Mouse (Mus musculus): Measurements from ENCODE around the gene Neo1. TPM values are rescaled to one million over a fixed set of nuclear protein-coding genes. Genes with fewer than 3 reads are reported as not detected.
"Not testable (repeated sequence)": the region's sequence is repeated elsewhere in the genome, so short reads cannot be mapped to it uniquely, and the experiment has no call there.

The Neo1 gene
- polyA plus RNA-seq, 1 experiment from 2014 or later: 36.5 TPM

DNA sequence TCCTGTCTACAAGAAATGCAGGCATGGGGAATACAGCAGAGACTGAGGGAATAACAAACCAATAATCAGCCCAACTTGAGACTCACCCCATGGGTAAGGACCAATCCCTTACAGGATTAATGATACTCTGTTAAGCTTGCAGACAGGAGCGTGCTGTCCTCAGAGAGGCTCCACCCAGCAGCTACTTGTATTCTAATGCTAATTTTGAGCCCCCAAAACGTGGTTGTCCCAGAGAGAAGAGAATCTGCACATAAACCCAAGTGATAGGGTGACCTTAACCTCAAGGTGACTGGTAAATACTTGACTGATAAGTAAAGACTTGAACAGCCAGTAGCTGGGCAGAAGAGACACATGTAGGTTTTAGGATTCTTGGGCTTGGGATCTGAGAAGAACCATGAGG is 68.9 kb downstream of the Neo1 start:
- no peak overlapping the region for H3K27ac ChIP-seq
- H3K9me3 ChIP-seq: no peaks in the 10 kb centered on the region
- H3K9ac ChIP-seq: no peak overlapping the region
- no peaks in the 10 kb centered on the region for H3K27me3 ChIP-seq
- H3K4me3 ChIP-seq: no peak overlapping the region
- H3K36me3 ChIP-seq: peaks cover 9% of the 10 kb centered on the region
- ATAC-seq (ENCODE audit: low FRiP score): no peak
- WGBS: 42% methylated on average over 2 of the region's 2 CpGs
- no peaks in the 10 kb centered on the region for H3K4me1 ChIP-seq (replicated peaks)
- no peak overlapping the region for H3K4me2 ChIP-seq

DNA sequence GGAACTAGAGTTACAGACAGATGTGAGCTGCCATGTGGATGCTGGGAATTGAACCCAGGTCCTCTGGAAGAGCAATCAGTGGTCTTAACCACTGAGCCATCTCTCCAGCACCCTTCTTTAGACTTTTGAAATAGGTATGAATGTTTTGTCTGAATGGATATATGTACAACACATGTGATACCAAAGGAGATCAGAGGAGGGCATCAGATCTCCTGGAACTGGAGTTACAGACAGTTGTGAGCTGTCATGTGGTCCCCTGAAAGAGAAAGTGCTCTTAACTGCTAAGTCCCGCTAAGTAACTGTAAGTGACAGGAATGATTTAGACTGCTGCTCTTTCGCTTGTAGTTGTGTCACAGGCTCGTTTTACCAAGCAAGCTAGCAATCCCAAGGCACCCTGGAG is 80.7 kb downstream of the Neo1 start:
- ATAC-seq (ENCODE audit: low FRiP score): no peak
- Histone ChIP-seq H3K4me3 (no peak overlapping the region), H3K27ac (no peak overlapping the region), H3K9me3 (no peaks in the 10 kb centered on the region), H3K4me2 (no peak overlapping the region), H3K36me3 (peaks cover 24% of the 10 kb centered on the region), H3K27me3 (no peaks in the 10 kb centered on the region), H3K4me1 (replicated peaks) (no peaks in the 10 kb centered on the region), H3K9ac (no peak overlapping the region)
- 68% methylated on average over 3 of the region's 3 CpGs for WGBS

DNA sequence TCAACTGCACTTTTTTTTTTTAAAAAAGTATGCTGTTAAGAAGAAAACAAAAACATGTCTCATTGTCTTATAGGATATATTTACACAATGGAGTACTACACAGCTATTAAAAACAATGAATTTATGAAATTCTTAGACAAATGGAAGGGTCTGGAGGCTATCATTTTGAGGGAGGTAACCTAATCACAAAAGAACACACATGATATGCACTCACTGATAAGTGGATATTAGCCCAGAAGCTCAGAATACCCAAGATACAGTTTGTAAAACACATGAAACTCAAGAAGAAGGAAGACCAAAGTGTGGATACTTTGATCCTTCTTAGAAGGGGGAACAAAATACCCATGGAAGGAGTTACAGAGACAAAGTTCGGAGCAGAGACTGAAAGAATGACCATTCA is 90.3 kb downstream of the Neo1 start:
- not testable (repeated sequence) for H3K36me3 ChIP-seq; H3K4me3 ChIP-seq; H3K4me2 ChIP-seq; H3K9me3 ChIP-seq; H3K4me1 ChIP-seq (replicated peaks); H3K27ac ChIP-seq; H3K27me3 ChIP-seq; H3K9ac ChIP-seq; ATAC-seq (ENCODE audit: low FRiP score)
- WGBS: 88% methylated on average over 1 of the region's 1 CpGs

DNA sequence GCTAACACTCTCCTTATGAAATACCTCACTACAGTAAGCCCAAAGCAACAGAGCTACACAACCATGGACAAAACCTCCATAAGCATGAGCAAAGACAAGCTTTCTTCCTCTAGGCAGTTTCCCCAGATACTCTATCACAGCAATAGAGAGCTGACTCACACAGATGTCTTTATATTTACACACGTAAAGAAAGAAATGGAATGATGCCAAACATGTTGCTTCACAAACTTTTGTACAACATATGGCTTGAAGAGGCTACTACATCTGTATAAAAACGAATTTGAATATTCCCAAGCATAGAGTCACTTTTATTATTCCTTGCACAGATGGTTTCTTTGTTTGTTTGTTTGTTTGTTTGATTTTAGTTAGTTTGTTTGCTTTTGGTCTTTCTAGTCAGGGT is 101.5 kb downstream of the Neo1 start:
- H3K4me2 ChIP-seq: no peak overlapping the region
- H3K27me3 ChIP-seq: no peaks in the 10 kb centered on the region
- no peak overlapping the region for H3K9ac ChIP-seq
- 88% methylated on average over 2 of the region's 2 CpGs for WGBS
- H3K4me3 ChIP-seq: no peak overlapping the region
- ATAC-seq (ENCODE audit: low FRiP score): no peak
- H3K4me1 ChIP-seq (replicated peaks): no peaks in the 10 kb centered on the region
- H3K9me3 ChIP-seq: no peaks in the 10 kb centered on the region
- H3K27ac ChIP-seq: no peak overlapping the region
- H3K36me3 ChIP-seq: peaks cover 6% of the 10 kb centered on the region

DNA sequence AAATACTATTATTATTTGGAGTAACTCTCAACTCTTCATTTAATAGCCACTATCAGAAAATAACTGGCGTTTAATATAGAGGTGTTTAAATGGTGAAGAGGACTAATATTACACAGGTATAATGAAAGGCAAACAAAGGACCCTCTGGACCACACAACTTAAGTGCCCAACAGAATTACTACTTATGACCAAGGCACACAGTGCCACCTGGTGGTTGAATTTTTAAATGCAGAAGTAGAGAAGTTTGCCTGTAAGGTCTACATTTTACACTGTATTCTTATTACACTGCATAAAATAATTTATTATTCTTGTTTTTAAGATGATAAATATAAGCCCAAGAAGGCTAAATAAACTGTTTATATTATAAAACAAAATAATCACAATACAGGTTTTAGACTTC is 108.1 kb downstream of the Neo1 start:
- Histone ChIP-seq H3K36me3 (peaks cover 6% of the 10 kb centered on the region), H3K27me3 (no peaks in the 10 kb centered on the region), H3K9me3 (no peaks in the 10 kb centered on the region), H3K9ac (no peak overlapping the region), H3K4me3 (no peak overlapping the region), H3K27ac (no peak overlapping the region), H3K4me2 (no peak overlapping the region), H3K4me1 (replicated peaks) (no peaks in the 10 kb centered on the region)
- no peak for ATAC-seq (ENCODE audit: low FRiP score)
- WGBS: 26% methylated on average over 1 of the region's 1 CpGs

DNA sequence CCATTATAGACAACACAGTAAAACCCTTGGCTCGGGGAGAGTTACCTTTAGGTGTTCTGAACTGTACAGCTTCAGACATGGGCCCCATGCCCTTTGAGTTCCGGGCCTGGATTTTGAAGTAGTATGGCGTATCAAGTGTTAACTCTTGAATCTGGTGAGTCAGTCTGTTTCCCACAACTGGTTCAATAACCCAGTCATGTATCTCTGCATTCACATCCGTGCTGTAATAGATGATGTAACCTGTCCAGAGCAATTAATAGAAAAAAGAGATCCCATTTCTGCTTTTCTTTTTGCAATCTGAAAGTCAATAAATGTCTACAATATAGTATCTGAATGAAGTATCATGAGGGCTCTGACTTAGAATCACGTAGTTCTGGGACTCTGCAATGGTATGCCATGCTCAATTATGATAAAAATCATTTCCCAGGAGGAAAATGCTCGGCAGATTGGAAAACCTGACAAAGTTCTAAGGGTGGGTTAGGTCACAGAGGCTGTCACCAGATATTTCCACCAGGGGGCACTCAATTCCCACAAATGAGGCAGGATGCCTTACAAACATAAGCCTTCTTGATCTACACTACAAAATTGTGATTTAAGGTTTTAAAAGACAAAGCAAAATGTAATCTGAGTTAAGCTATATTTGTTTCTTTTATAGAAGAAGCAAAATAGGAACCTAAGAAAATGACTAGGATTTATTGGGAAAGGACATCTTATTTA is 133.2 kb downstream of the Neo1 start:
- 69% methylated on average over 6 of the region's 6 CpGs for WGBS
- ATAC-seq (ENCODE audit: low FRiP score): no peak

DNA sequence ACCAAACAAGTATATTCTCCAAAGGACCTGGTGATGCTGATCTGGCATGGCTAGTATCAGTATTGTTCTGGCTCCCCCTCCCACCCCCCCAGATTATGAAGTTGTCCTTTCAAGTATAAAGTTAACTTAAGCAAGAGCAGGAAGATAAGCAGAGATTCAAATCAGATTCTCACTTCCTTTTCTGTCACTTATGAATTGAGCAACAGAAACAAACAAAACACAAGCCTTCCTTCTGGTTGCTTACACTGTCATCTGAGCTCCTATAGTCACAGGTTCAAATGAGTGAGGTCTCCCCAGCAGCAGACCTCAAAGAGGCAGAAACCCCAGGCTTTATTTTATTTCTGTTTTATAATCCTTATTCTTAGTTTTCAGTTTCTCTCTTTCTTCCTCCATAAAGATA is 136.6 kb downstream of the Neo1 start:
- Histone ChIP-seq H3K4me2 (no peak overlapping the region), H3K9me3 (no peaks in the 10 kb centered on the region), H3K27ac (no peak overlapping the region), H3K9ac (no peak overlapping the region), H3K27me3 (no peaks in the 10 kb centered on the region), H3K36me3 (peaks cover 34% of the 10 kb centered on the region), H3K4me3 (no peak overlapping the region), H3K4me1 (replicated peaks) (no peaks in the 10 kb centered on the region)
- no peak for ATAC-seq (ENCODE audit: low FRiP score)

More for the DNA sequence above, 133.2 kb downstream of the Neo1 start:
- Histone ChIP-seq H3K4me2 (no peak overlapping the region), H3K9ac (no peak overlapping the region), H3K4me1 (replicated peaks) (no peaks in the 10 kb centered on the region), H3K9me3 (no peaks in the 10 kb centered on the region), H3K27ac (no peak overlapping the region), H3K36me3 (peaks cover 43% of the 10 kb centered on the region), H3K4me3 (no peak overlapping the region), H3K27me3 (no peaks in the 10 kb centered on the region)

DNA sequence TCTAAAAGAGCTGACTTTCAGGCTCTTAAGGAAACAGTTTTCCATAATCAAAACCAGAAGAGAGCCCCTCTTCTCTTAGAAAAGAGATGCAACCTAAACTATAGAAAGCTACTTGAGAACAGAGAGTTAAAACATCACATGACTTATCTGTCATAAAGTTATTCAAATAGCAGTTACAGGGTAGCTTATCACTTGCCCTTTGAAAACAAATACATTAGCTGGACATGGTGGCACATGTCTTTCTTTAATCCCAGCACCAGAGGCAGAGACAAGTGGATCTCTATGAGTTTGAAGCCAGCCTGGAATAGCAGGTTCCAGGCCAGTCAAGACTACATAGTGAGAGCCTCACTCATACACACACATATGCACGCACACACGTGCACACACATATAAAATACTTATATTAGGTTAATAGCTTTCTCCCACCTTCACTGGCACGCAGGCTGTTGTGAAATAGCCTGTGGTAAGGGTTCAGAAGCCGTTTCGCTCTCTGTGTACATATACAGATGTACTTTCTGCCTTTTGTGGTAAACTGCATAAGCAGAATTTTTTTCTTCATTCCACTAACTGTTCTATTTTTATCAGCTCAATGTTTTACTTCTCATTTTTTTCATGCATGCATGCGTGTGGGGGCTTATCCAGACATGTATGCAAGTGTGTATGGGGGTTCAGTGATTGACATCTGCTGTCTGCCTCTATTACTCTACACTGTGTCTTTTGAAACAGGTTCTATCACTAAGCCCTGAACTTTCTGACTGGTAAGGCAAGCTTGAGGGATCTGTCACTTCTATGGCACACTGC is 144.2 kb downstream of the Neo1 start:
- H3K27ac ChIP-seq: no peak overlapping the region
- no peaks in the 10 kb centered on the region for H3K9me3 ChIP-seq
- no peak overlapping the region for H3K4me3 ChIP-seq
- H3K4me1 ChIP-seq (replicated peaks): no peaks in the 10 kb centered on the region
- H3K36me3 ChIP-seq: peaks cover 57% of the 10 kb centered on the region
- H3K27me3 ChIP-seq: no peaks in the 10 kb centered on the region
- no peak overlapping the region for H3K9ac ChIP-seq
- 95% methylated on average over 6 of the region's 6 CpGs for WGBS
- no peak for ATAC-seq (ENCODE audit: low FRiP score)
- no peak overlapping the region for H3K4me2 ChIP-seq

DNA sequence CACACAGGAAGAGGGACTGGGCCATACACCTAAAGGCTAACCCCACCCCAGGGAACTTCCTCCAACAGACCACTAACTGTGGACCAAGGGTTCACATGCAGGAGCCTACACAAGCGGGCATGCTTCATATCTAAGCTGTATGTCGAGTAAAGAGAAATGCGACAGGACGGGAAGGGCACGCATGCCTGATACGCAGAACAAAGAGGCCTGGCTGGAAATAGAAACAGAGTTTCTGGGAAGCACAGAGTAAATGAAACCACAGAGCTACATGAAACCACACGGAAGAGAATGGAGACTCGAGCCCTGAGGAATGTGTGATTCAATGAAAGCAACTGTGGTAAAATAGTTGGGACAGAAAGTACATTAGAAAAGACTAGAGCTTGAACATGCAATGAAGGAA is 145.3 kb downstream of the Neo1 start:
- 97% methylated on average over 8 of the region's 8 CpGs for WGBS
- H3K36me3 ChIP-seq: peaks cover 59% of the 10 kb centered on the region
- H3K4me2 ChIP-seq: no peak overlapping the region

DNA sequence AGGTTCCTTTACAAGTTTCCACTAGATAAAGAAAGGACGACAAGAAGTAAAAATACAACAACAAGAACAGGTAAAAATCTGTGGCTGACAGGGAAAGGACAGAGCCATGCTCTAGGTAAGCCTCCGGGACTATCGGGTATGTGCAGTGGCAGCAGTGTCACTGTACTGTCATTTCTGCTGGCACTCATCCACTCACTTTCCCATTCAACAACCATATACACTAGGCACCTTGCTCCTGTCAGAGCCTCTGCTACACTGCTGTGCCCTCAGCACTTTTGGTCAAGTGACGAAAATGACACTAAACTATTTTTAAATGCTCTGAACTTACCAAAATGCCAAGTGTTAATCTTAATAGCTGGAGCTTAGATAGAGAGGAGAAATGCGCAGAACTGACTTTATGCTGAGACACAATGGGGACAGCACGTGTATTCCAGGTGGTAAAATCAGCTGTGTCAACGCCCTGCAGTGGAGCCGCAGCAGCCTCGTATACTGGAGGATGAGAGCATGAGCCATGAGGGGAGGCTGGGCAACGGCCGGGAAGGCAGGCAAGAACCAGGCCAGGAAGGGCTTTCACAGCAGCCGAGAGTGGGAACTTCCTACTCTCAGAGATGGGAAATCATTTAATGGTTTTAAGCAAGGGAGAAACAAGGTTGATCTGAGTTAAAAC is 146.3 kb downstream of the Neo1 start:
- no peak overlapping the region for H3K9ac ChIP-seq
- ATAC-seq (ENCODE audit: low FRiP score): no peak
- 90% methylated on average over 12 of the region's 12 CpGs for WGBS

More for the DNA sequence above, 145.3 kb downstream of the Neo1 start:
- no peak overlapping the region for H3K9ac ChIP-seq
- no peaks in the 10 kb centered on the region for H3K4me1 ChIP-seq (replicated peaks)
- no peaks in the 10 kb centered on the region for H3K27me3 ChIP-seq
- no peak overlapping the region for H3K4me3 ChIP-seq
- H3K9me3 ChIP-seq: no peaks in the 10 kb centered on the region
- H3K27ac ChIP-seq: no peak overlapping the region
- no peak for ATAC-seq (ENCODE audit: low FRiP score)

DNA sequence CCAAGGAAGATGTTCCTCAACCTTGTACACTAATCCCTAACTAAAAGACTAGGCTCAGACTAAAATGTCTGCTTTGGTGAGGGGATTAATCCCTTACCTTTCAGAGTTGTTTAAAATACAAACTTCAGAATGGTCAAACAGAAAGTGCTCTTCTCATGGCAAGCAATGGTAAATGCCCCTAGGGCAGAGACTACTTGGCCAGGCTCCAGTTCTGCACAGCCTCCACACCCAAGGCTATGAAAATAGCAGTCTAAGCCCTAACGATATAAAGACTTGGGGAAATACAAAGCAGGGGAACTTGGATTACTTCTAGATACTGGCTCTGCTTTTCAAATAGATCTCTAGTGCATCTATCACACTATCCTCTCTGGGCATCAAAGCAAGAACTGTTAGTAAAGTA is 153.6 kb downstream of the Neo1 start:
- H3K4me3 ChIP-seq: no peak overlapping the region
- H3K27me3 ChIP-seq: no peaks in the 10 kb centered on the region
- no peak overlapping the region for H3K9ac ChIP-seq
- H3K27ac ChIP-seq: no peak overlapping the region
- no peaks in the 10 kb centered on the region for H3K9me3 ChIP-seq
- no peak overlapping the region for H3K4me2 ChIP-seq
- no peak for ATAC-seq (ENCODE audit: low FRiP score)
- H3K36me3 ChIP-seq: peaks cover 57% of the 10 kb centered on the region
- WGBS: 81% methylated on average over 1 of the region's 1 CpGs
- no peaks in the 10 kb centered on the region for H3K4me1 ChIP-seq (replicated peaks)

More for the DNA sequence above, 146.3 kb downstream of the Neo1 start:
- no peak overlapping the region for H3K4me2 ChIP-seq
- no peak overlapping the region for H3K27ac ChIP-seq
- no peaks in the 10 kb centered on the region for H3K4me1 ChIP-seq (replicated peaks)
- H3K36me3 ChIP-seq: peaks cover 60% of the 10 kb centered on the region
- no peaks in the 10 kb centered on the region for H3K9me3 ChIP-seq
- H3K27me3 ChIP-seq: no peaks in the 10 kb centered on the region
- H3K4me3 ChIP-seq: no peak overlapping the region

DNA sequence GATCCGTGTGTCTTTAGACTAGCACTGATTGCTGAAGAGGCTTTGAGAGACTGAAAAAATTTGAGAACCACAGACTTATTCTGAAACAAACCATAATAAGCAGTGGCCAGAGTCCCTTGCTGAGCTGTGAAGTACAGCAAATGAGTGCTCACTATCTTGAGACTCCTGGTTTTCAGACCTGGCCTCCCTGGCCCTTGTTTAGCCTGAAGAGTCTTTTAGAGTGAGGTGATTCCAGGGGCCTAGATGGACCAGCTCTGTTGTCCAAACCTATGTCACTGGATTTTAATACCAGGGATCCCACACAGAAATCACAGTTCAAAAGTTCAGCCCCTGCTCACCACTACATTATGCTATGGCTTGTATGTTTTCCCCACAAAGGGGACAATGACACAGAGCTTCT is 156.4 kb downstream of the Neo1 start:
- Histone ChIP-seq H3K36me3 (peaks cover 68% of the 10 kb centered on the region), H3K4me1 (replicated peaks) (no peaks in the 10 kb centered on the region), H3K27me3 (no peaks in the 10 kb centered on the region), H3K4me3 (no peak overlapping the region), H3K4me2 (no peak overlapping the region), H3K9me3 (no peaks in the 10 kb centered on the region), H3K27ac (no peak overlapping the region), H3K9ac (no peak overlapping the region)
- ATAC-seq (ENCODE audit: low FRiP score): no peak
- WGBS: 86% methylated on average over 1 of the region's 1 CpGs
